Mouse (Mus musculus) stomach, embryonic 16.5 days (tissue): ENCODE results near the gene Atg101. TPM values are rescaled to one million over a fixed set of nuclear protein-coding genes. Genes with fewer than 3 reads are reported as not detected.

Experiments
- ATAC-seq: fragments of 200-750 bp; cut with Nextera tagmentation; 2 replicates; pipeline ENCODE4 v1.8.0; 2017; ENCODE audit warnings: moderate number of reproducible peaks, moderate TSS enrichment; ENCODE audit not compliant: insufficient read depth, low FRiP score
- H3K27ac ChIP-seq: fragments of 300-500 bp; sonication (generic); 2 replicates; pipeline ENCODE4 v1.5.1; 2014; ENCODE audit warnings: low read length
- H3K27me3 ChIP-seq: fragments of 300-500 bp; sonication (generic); 2 replicates; pipeline ENCODE4 v1.6.1; 2014; ENCODE audit warnings: low read length, control low read depth, mixed read lengths; ENCODE audit not compliant: control insufficient read depth, insufficient read depth
- H3K36me3 ChIP-seq: fragments of 300-500 bp; sonication (generic); 2 replicates; pipeline ENCODE4 v1.6.1; 2014; ENCODE audit warnings: low read length; ENCODE audit not compliant: control insufficient read depth, insufficient read depth
- H3K4me1 ChIP-seq: fragments of 300-500 bp; sonication (generic); 2 replicates; pipeline ENCODE4 v1.6.1; 2014; ENCODE audit warnings: low read length, control low read depth, mixed read lengths; ENCODE audit not compliant: control insufficient read depth, insufficient read depth
- H3K4me2 ChIP-seq: fragments of 300-500 bp; sonication (generic); 2 replicates; pipeline ENCODE4 v1.6.1; 2014; ENCODE audit warnings: low read depth, low read length, mixed read lengths
- H3K4me3 ChIP-seq: fragments of 300-500 bp; sonication (generic); replicated peaks from 2 replicates; pipeline ENCODE4 v1.5.1; 2014; ENCODE audit warnings: mild to moderate bottlenecking, low read length
- H3K9ac ChIP-seq: fragments of 300-500 bp; sonication (generic); 2 replicates; pipeline ENCODE4 v1.6.1; 2014; ENCODE audit warnings: low read length
- H3K9me3 ChIP-seq: fragments of 300-500 bp; sonication (generic); replicated peaks from 2 replicates; pipeline ENCODE4 v1.6.1; 2016; ENCODE audit warnings: low read length, control low read depth; ENCODE audit not compliant: control insufficient read depth
- WGBS: fragments of 180-500 bp; shearing (Covaris S2); extraction: QIAGEN DNeasy Blood & Tissue Kit; methylation state at CpG from one replicate; pipeline ENCODE4 v1.1.7; 2014; 5-methylcytosine and 5-hydroxymethylcytosine counted together
- polyA plus RNA-seq: library from polyadenylated mRNA; unstranded; fragments of >200 nt; fragmentation: Nextera tagmentation; extraction: Ambion mirVana; gene quantifications from 2 replicates; pipeline ENCODE4 v1.2.1, GENCODE M21; 2015

Gene Atg101
- polyA plus RNA-seq, 1 experiment from 2014 or later, result 66.9 TPM

GRCm38 (mm10) chr15:101241236-101241635, 42.8 kb upstream of the Atg101 start:
- ATAC-seq, result no peak
- peak overlapping the region; percentile 56 for H3K9ac ChIP-seq
- H3K4me2 ChIP-seq, result peak overlapping the region; percentile 58
- H3K27ac ChIP-seq, result peak overlapping the region; percentile 78
- no peaks in the 10 kb centered on the region for H3K36me3 ChIP-seq
- peaks cover 32% of the 10 kb centered on the region for H3K4me1 ChIP-seq
- WGBS, result 34% methylated on average over 9 of the region's 9 CpGs
- H3K9me3 ChIP-seq, result no peaks in the 10 kb centered on the region
- H3K4me3 ChIP-seq, result peak overlapping the region; percentile 31
- peaks cover 3% of the 10 kb centered on the region; the same call in 1 of the 2 replicates for H3K27me3 ChIP-seq

GRCm38 (mm10) chr15:101241853-101242252, 42.2 kb upstream of the Atg101 start:
- H3K27ac ChIP-seq, result peak overlapping the region; percentile 78
- no peaks in the 10 kb centered on the region for H3K36me3 ChIP-seq
- H3K9ac ChIP-seq, result peak overlapping the region; percentile 56; the same call in 1 of the 2 replicates
- peaks cover 3% of the 10 kb centered on the region; the same call in 1 of the 2 replicates for H3K27me3 ChIP-seq
- peaks cover 27% of the 10 kb centered on the region for H3K4me1 ChIP-seq
- H3K4me2 ChIP-seq, result no peak overlapping the region
- no peak for ATAC-seq
- no peak overlapping the region for H3K4me3 ChIP-seq
- H3K9me3 ChIP-seq, result no peaks in the 10 kb centered on the region
- 56% methylated on average over 9 of the region's 9 CpGs for WGBS

- Histone ChIP-seq H3K4me3 (no peak overlapping the region), H3K36me3 (no peaks in the 10 kb centered on the region), H3K9me3 (no peaks in the 10 kb centered on the region), H3K4me1 (peaks cover 28% of the 10 kb centered on the region), H3K9ac (peak overlapping the region; percentile 48), H3K27me3 (peaks cover 3% of the 10 kb centered on the region; the same call in 1 of the 2 replicates), H3K4me2 (no peak overlapping the region), H3K27ac (peak overlapping the region; percentile 78)
- WGBS, result 18% methylated on average over 8 of the region's 8 CpGs
- no peak for ATAC-seq
Measured at GRCm38 (mm10) chr15:101242645-101243044, 41.4 kb upstream of the Atg101 start.

- no peak overlapping the region for H3K4me2 ChIP-seq
- peaks cover 31% of the 10 kb centered on the region for H3K4me1 ChIP-seq
- H3K9ac ChIP-seq, result no peak overlapping the region
- no peak for ATAC-seq
- H3K27me3 ChIP-seq, result no peaks in the 10 kb centered on the region
- no peaks in the 10 kb centered on the region for H3K36me3 ChIP-seq
- no peaks in the 10 kb centered on the region for H3K9me3 ChIP-seq
- no peak overlapping the region for H3K27ac ChIP-seq
- 66% methylated on average over 3 of the region's 3 CpGs for WGBS
- no peak overlapping the region for H3K4me3 ChIP-seq
Measured at GRCm38 (mm10) chr15:101244012-101244411, 40.1 kb upstream of the Atg101 start.

GRCm38 (mm10) chr15:101246231-101247154, 37.6 kb upstream of the Atg101 start:
- H3K27ac ChIP-seq, result peak overlapping the region; percentile 93
- WGBS, result 2% methylated on average over 56 of the region's 56 CpGs
- peaks cover 21% of the 10 kb centered on the region for H3K4me1 ChIP-seq
- H3K9me3 ChIP-seq, result no peaks in the 10 kb centered on the region
- H3K9ac ChIP-seq, result peak overlapping the region; percentile 81
- ATAC-seq, result peak; percentile 98
- H3K36me3 ChIP-seq, result no peaks in the 10 kb centered on the region
- H3K4me3 ChIP-seq, result peak overlapping the region; percentile 49
- peak overlapping the region; percentile 80 for H3K4me2 ChIP-seq
- H3K27me3 ChIP-seq, result no peaks in the 10 kb centered on the region

- H3K36me3 ChIP-seq, result no peaks in the 10 kb centered on the region
- peaks cover 17% of the 10 kb centered on the region for H3K4me1 ChIP-seq
- H3K9me3 ChIP-seq, result no peaks in the 10 kb centered on the region
- WGBS, result 72% methylated on average over 1 of the region's 1 CpGs
- H3K4me3 ChIP-seq, result peak overlapping the region; percentile 49
- ATAC-seq, result no peak
- H3K4me2 ChIP-seq, result peak overlapping the region; percentile 80
- H3K9ac ChIP-seq, result no peak overlapping the region; the same call in 1 of the 2 replicates
- H3K27ac ChIP-seq, result peak overlapping the region; percentile 93; the same call in 1 of the 2 replicates
- H3K27me3 ChIP-seq, result no peaks in the 10 kb centered on the region
Measured at GRCm38 (mm10) chr15:101247155-101247498, 36.9 kb upstream of the Atg101 start.

- no peaks in the 10 kb centered on the region for H3K27me3 ChIP-seq
- H3K9me3 ChIP-seq, result no peaks in the 10 kb centered on the region
- ATAC-seq, result no peak
- no peak overlapping the region for H3K4me2 ChIP-seq
- peaks cover 17% of the 10 kb centered on the region for H3K4me1 ChIP-seq
- H3K27ac ChIP-seq, result peak overlapping the region; percentile 75
- peak overlapping the region; percentile 48; the same call in 1 of the 2 replicates for H3K9ac ChIP-seq
- H3K36me3 ChIP-seq, result no peaks in the 10 kb centered on the region
- H3K4me3 ChIP-seq, result no peak overlapping the region
- 33% methylated on average over 5 of the region's 5 CpGs for WGBS
Measured at GRCm38 (mm10) chr15:101248029-101248710, 35.9 kb upstream of the Atg101 start.

GRCm38 (mm10) chr15:101250220-101250800, 33.8 kb upstream of the Atg101 start:
- WGBS, result 68% methylated on average over 9 of the region's 9 CpGs
- Histone ChIP-seq H3K4me1 (peaks cover 26% of the 10 kb centered on the region), H3K36me3 (no peaks in the 10 kb centered on the region), H3K27ac (no peak overlapping the region), H3K9ac (no peak overlapping the region), H3K4me2 (no peak overlapping the region), H3K27me3 (no peaks in the 10 kb centered on the region), H3K9me3 (no peaks in the 10 kb centered on the region), H3K4me3 (no peak overlapping the region)
- ATAC-seq, result no peak
